Mouse (Mus musculus) heart, adult 8-10 months (tissue): ENCODE data around the gene Gramd1a. TPM values are rescaled to one million over a fixed set of nuclear protein-coding genes. Genes with fewer than 3 reads are reported as not detected.
A peak's percentile ranks its signal among the peaks of the same experiment; 100 is the strongest.

Experiments used
- DNase-seq: peaks from one replicate; pipeline ENCODE4 v3.0.0; 2022; ENCODE audit warnings: low spot score
- total RNA-seq, 4 experiments: library from RNA; stranded (reverse); gene quantifications; 2 replicates each; pipeline ENCODE4 v1.2.4; 2022

The Gramd1a gene
- total RNA-seq, 4 experiments from 2014 or later = 26.6 to 42.2 (median 33.0) TPM

- peak; percentile 74 for DNase-seq
Observed at GRCm38 (mm10) chr7:31151301-31152241, 4.1 kb downstream of the Gramd1a start.

- DNase-seq = peak; percentile 90
Observed at GRCm38 (mm10) chr7:31150566-31151300, 5.0 kb downstream of the Gramd1a start.

- DNase-seq = no peak
Observed at GRCm38 (mm10) chr7:31149751-31150565, 5.7 kb downstream of the Gramd1a start.

GRCm38 (mm10) chr7:31149271-31149670 is 6.4 kb downstream of the Gramd1a start:
- DNase-seq = no peak

- DNase-seq = peak; percentile 73
Observed at GRCm38 (mm10) chr7:31148756-31149155, 6.9 kb downstream of the Gramd1a start.

GRCm38 (mm10) chr7:31148086-31148485 is 7.6 kb downstream of the Gramd1a start:
- DNase-seq = no peak

- no peak for DNase-seq
Observed at GRCm38 (mm10) chr7:31145596-31146160, 10.0 kb downstream of the Gramd1a start.

- no peak for DNase-seq
Observed at GRCm38 (mm10) chr7:31144886-31145285, 10.8 kb downstream of the Gramd1a start.

GRCm38 (mm10) chr7:31140941-31141340 is 14.8 kb downstream of the Gramd1a start:
- DNase-seq = no peak

GRCm38 (mm10) chr7:31140302-31140701 is 15.4 kb downstream of the Gramd1a start:
- DNase-seq = no peak

GRCm38 (mm10) chr7:31139765-31140164 is 15.9 kb downstream of the Gramd1a start:
- peak; percentile 40 for DNase-seq

GRCm38 (mm10) chr7:31135717-31136116 is 20.0 kb downstream of the Gramd1a start:
- no peak for DNase-seq

- no peak for DNase-seq
Observed at GRCm38 (mm10) chr7:31131866-31132265, 23.8 kb downstream of the Gramd1a start.

GRCm38 (mm10) chr7:31130841-31131240 is 24.9 kb downstream of the Gramd1a start:
- DNase-seq = peak; percentile 48

GRCm38 (mm10) chr7:31130197-31130596 is 25.5 kb downstream of the Gramd1a start:
- DNase-seq = no peak

GRCm38 (mm10) chr7:31128157-31128705 is 27.5 kb downstream of the Gramd1a start:
- DNase-seq = no peak

- DNase-seq = no peak
Observed at GRCm38 (mm10) chr7:31126851-31127724, 28.6 kb downstream of the Gramd1a start, which contains the start of gene Scn1b. TSS of gene Scn1b (minus strand) at chr7:31127003.

GRCm38 (mm10) chr7:31126211-31126751 is 29.4 kb downstream of the Gramd1a start:
- DNase-seq = no peak

GRCm38 (mm10) chr7:31125116-31125515 is 30.6 kb downstream of the Gramd1a start:
- DNase-seq = no peak

- no peak for DNase-seq
Observed at GRCm38 (mm10) chr7:31124381-31124780, 31.3 kb downstream of the Gramd1a start.
